In genomic region chr14:31251084-31251604, GRCm38 (mm10) we compare ENCODE assay signal across 8 mouse cellular contexts. TPM values are rescaled to one million over a fixed set of nuclear protein-coding genes. Genes with fewer than 3 reads are reported as not detected.
A peak's percentile ranks its signal among the peaks of the same experiment; 100 is the strongest.
DNase-seq lines count a peak whose midpoint lies in the region; ATAC-seq lines count a peak whose summit lies in the region.

Phf7 (minus strand) TSS chr14:31251317.
Bap1 (plus strand) TSS chr14:31251450.

- intact Hi-C loops in gastrocnemius, postnatal 36 days (cut with DNase I) = no loop called here
- intact Hi-C loops in left cerebral cortex, postnatal 25 days (cut with DNase I) = loop anchor here (2.0 kb wide), 1 partner anchor 44 kb away; no protein-coding TSS in a partner anchor

- under 1% methylated on average over 75 of the region's 75 CpGs for WGBS in intestine, embryonic 15.5 days

- peak within 1 kb of the TSS; percentile 74 for H3K4me2 ChIP-seq in intestine, embryonic 15.5 days (replicated peaks)

- H3K27ac ChIP-seq in intestine, embryonic 15.5 days = peak within 1 kb of the TSS; percentile 93

- peak; percentile 92 for DNase-seq in adrenal gland, adult 8-10 months
- peak; percentile 93 for DNase-seq in embryo, embryonic 11.5 days (ENCODE audit: low read depth, low spot score)
- DNase-seq in gastrocnemius, postnatal 36 days = peak; percentile 91 to 97
- peak; percentile 96 to 97 for DNase-seq in left cerebral cortex, postnatal 25 days (ENCODE audit: low spot score in 2 of 2)
- DNase-seq in mesoderm, embryonic 11.5 days (ENCODE audit: low read depth, low spot score) = peak; percentile 96
- peak; percentile 96 for DNase-seq in right cerebral cortex, postnatal 25 days
- DNase-seq in urinary bladder, postnatal 36 days (ENCODE audit: low spot score in 2 of 2) = peak; percentile 93 to 94

- no peaks in the 10 kb centered on the region for H3K9me3 ChIP-seq in intestine, embryonic 15.5 days

- H3K27me3 ChIP-seq in intestine, embryonic 15.5 days (replicated peaks) = no peaks in the 10 kb centered on the region

- peaks cover 26% of the 10 kb centered on the region for H3K36me3 ChIP-seq in intestine, embryonic 15.5 days

- ATAC-seq in intestine, embryonic 15.5 days = peak; percentile 96

- peaks cover 12% of the 10 kb centered on the region for H3K4me1 ChIP-seq in intestine, embryonic 15.5 days (replicated peaks)

- peak within 1 kb of the TSS; percentile 88 for H3K4me3 ChIP-seq in intestine, embryonic 15.5 days (replicated peaks)

- H3K9ac ChIP-seq in intestine, embryonic 15.5 days = peak within 1 kb of the TSS; percentile 98

RNA-seq across cellular contexts. Expression of gene Phf7, which starts in this region (rescaled TPM):
- total RNA-seq in adrenal gland, adult 8-10 months (2022) = 1 to 10 TPM; 7.1 to 8.5 (median 8.2) TPM
- 1 to 10 TPM; 6.8 to 8.6 TPM for total RNA-seq in gastrocnemius, postnatal 36 days (2021)
- 10.6 and 11.9 TPM in 2 replicates for polyA plus RNA-seq in intestine, embryonic 15.5 days (2015; fragmentation: Nextera tagmentation; extraction: Ambion mirVana)
- total RNA-seq in left cerebral cortex, postnatal 25 days (2021) = 1 to 10 TPM; 3.2 to 4.2 TPM

RNA-seq across cellular contexts. Expression of gene Bap1, which starts in this region (rescaled TPM):
- total RNA-seq in adrenal gland, adult 8-10 months (2022) = 10 to 100 TPM; 64.5 to 70.6 (median 68.0) TPM
- 10 to 100 TPM; 41.5 to 43.2 TPM for total RNA-seq in gastrocnemius, postnatal 36 days (2021)
- 64.0 and 65.3 TPM in 2 replicates for polyA plus RNA-seq in intestine, embryonic 15.5 days (2015; fragmentation: Nextera tagmentation; extraction: Ambion mirVana)
- total RNA-seq in left cerebral cortex, postnatal 25 days (2021) = 100 to 1,000 TPM; 138 to 146 TPM

Comparison
In these comparisons a context has a peak if more than half of its experiments do, and no peak if none do; other contexts are left out.
1. Peak in every context shown above with its lines: DNase-seq, ATAC-seq, H3K4me3 ChIP-seq and H3K27ac ChIP-seq.